Mouse (Mus musculus) ES-Bruce4 (cell line): Measurements from ENCODE around the gene Pfkl.

Source experiments
- CTCF ChIP-seq: IDR thresholded peaks from one replicate; pipeline ENCODE4 v1.8.1; 2011; ENCODE audit warnings: low read depth, low read length
- EP300 ChIP-seq: IDR thresholded peaks from 2 replicates; pipeline ENCODE4 v1.6.1; 2011; ENCODE audit warnings: low read depth, low read length; ENCODE audit not compliant: insufficient read depth
- POLR2A ChIP-seq: IDR thresholded peaks from one replicate; pipeline ENCODE4 v1.8.1; 2011; ENCODE audit warnings: low read length; ENCODE audit not compliant: insufficient read depth

GRCm38 (mm10) chr10:78028129-78028528 is 18.2 kb upstream of the Pfkl start:
- TF ChIP-seq POLR2A (no peak), CTCF (peak; percentile 21), EP300 (no peak)
